Mouse (Mus musculus): ENCODE results near the gene Clptm1l.

The Clptm1l gene

DNA sequence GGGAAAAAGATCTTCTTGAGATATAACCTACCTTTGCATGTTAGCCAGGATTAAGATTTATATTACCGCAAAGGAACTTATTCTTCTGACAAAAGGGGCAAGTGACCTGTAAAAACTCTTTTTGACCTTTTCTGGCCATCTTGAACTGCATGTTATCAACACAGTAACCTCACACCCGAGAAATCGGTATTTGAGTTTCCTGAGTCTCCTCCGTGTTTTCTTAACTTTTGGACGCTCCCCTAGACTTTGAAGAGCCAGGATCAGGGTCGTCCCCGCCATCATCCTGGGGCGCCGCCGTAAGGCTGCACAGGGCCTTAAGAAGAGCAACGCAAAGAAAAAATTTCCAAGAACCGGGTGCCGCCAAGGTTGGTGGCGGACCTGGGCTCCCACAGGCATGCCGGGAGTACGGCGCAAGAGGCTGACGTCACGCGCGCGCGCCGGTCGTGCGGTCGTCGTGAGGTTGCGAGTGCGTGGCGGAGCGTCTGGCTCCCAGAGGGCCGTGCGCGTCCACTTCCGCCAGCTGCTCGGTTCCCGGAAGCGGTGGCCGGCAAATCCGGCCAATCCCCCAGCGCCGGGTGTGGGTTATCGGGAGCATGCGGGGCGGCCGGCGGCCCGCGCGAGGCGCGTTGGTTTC is at the start of gene Clptm1l:
TSS of gene Clptm1l (plus strand) at position 485 of the 634 bp plus-strand sequence.
- peak; percentile 69 for DNase-seq (ENCODE audit: extremely low read depth, low read depth)

DNA sequence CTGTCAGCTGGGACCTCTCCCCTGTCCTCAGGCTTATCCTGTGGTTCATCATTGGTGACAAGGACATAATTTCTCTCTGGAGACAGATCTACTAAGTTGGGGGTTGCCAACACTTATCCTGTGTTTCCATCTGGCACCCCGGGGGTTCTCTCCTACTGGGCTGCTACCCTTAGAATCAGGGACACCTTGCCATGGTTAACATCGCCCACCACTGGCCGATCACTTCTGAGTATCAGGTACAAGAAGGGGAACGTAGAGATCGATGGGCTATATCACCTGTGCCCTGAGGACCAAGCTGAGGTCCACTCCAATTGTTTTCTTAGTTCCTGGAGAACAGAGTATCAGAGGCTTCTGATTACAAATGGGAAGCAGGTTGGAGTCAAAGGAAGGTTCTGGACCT is 39.6 kb upstream of the Clptm1l start:
- DNase-seq (ENCODE audit: extremely low read depth, low read depth): no peak

DNA sequence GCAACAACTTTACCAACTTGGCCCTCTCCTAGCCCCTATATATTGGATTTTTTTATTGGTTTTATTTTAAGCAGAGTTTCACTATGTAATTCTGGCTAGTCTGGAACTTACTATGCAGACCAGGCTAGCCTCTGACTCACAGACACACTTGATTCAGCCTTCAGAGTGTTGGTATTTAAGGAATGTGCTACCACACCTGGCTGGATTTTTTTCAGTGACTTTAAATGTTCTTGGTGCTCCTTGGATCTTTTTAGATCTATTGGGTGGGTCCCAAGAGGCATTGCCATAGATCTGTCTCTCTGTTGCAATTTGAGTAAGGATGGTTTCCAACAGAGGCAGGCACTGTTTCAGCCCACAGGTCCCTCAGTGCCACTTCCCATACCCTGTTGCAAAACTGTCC is 28.8 kb upstream of the Clptm1l start:
- no peak for DNase-seq (ENCODE audit: extremely low read depth, low read depth)

DNA sequence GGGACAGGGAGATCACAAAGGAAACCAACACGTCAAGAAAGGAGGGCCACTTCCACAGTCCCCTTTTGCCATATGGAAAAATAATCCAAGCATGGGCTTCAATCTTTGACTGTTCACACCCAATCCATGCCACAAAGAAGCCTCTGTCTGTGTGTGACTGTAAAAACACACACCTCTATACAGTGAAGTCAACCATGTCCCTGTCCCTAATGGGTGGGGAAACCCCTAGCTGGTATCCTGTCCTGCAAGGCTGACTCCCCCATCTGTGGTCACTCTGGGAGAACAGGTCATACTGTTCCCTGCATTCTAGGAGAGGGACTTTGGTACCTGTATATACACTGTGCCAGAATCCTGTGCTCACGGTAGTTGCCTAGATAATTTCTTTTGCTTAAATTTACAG is 26.5 kb upstream of the Clptm1l start:
- no peak for DNase-seq (ENCODE audit: extremely low read depth, low read depth)

DNA sequence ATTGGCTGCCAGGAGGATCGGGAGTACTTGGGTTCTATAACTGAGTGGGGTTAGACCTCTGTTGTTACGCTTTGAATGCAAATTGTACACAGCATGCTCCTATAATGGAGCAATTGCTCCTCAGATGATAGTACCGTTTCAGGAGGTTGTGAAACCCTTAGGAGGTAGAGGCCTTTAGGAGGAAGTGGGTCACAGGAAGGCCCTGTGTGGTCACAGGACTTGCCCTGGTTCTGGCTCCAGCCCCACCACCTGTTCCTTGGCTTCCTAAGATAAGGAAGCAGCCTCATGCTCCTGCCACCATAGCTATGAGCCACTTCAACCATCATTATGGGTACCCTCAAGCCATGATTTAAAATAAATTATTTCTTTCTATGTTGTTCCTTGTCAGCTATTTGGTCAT is 12.3 kb upstream of the Clptm1l start:
- no peak for DNase-seq (ENCODE audit: extremely low read depth, low read depth)

DNA sequence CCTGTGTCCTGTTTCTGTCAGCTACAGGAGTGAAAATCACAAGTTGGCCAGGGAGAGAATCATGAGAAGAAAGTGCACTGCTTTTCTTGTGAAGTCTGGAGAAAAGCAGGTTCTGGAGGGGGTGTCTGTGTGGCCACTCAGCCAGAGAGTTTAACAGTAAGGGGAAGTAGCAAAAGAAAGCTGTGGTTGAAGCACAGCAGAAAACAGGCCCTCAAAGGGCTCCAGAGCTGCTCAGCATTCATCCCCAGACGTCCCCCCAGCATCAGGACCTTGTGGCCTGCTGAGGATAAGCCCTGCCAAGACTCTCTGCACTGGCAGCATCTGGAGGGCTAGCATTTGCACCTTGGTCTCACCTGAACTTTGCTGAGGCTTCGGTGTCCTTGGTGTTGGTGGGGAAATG is 11.3 kb upstream of the Clptm1l start:
- DNase-seq (ENCODE audit: extremely low read depth, low read depth): no peak

DNA sequence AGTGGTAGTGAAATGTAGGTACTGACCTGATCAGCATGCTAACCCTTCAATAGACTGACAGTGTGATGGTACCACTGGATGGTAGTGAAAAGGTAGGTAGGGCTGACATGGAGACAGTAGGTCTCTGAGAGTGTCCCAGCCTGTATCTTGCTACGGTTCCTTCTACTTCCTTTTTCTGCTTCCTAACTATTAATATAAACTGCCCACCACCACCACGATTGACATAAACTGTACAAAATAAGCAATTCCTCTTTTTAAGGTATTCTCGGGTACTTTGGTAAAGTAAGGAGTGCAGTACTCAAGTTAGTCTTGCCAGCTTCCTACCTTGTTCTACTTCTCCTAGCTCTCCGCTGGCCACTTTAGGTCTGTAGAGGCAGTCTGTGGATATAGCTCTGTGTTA is 7.5 kb upstream of the Clptm1l start:
- DNase-seq (ENCODE audit: extremely low read depth, low read depth): peak; percentile 49

DNA sequence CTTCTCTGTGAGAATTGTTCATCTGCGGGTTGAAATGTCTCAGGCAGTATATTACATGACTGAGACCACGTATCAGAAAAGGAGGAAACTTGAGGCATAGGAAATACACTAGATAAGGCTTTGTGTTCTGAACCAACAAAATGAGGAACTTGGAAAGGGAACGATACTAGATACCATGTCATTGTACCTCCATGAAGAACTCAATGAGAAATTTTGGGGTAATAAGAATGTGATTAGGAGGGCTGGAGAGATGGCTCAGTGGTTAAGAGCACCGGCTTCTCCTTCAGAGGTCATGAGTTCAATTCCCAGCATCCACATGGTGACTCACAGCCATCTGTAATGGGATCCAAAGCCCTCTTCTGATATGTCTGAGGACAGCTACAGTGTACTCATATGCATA is 3.6 kb upstream of the Clptm1l start:
- DNase-seq (ENCODE audit: extremely low read depth, low read depth): peak; percentile 97

DNA sequence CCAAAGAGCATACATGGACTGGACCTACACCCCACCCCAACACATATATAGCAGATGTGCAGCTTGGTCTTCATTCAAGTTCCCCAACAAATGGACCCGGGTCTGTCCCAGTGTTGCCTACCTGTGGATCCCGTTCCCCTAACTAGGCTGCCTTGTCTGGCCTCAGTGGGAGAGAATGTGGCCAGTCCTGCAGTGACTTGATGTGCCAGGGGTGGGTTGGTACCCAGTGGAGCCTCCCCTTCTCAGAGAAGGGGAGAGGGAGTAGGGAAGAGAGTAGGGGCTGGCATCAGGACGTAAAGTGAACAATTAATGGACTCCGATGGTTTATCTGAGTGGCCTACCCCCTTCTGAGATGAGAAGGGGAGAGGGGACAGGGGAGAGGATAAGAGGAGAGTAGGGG is 760 bp upstream of the Clptm1l start:
- no peak for DNase-seq (ENCODE audit: extremely low read depth, low read depth)

DNA sequence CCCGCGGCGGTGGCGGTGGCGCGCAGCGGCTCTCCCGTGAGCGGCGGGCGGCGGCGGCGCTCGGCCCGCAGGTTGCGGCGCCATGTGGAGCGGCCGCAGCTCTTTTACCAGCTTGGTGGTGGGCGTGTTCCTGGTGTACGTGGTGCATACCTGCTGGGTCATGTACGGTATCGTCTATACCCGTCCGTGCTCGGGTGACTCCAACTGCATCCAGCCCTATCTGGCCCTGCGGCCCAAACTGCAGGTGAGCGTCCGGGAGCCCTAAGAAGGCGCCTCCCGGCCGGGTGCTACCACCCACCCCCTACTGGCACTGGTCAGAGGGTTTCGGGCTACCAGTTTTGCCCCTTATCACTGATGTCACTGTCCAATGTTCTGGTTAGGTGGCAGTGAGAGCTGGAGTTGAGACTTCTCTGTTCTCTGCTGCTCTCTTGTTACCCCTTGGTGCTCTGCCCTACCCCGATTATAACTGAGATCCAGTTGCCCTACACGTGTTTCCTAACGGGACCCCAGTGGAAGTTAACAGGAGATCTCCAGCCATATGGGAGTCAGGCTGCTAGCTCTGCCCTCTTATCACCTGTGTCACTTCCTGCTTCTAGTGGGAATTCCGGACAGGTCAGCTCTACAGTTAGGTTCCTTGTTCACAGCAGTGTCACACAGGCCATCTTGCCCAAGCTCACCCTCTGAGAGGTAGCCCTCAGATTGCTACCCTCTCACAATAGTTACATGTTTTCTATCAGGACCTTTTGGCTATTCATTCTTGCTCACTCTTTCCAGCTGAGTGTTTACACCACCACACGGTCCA is 551 bp downstream of the Clptm1l start:
- no peak for DNase-seq (ENCODE audit: extremely low read depth, low read depth)

DNA sequence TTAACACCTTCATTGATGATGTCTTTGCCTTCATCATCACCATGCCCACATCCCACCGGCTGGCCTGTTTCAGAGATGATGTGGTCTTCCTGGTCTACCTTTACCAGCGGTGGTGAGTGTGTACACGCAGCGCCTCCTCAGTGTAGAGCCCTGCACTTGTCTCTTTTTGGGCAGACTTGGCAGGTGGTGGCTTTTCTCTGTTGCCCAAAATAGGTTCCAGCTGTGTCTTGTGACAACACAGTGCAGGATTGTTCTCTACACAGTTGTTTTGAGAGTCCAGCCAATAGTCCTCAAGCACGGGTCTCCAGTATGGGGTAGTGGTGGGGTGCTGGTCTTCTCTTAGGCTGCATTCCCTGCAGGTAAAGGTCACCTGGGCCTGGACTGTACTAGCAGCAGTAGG is 14.6 kb downstream of the Clptm1l start:
- DNase-seq (ENCODE audit: extremely low read depth, low read depth): no peak

DNA sequence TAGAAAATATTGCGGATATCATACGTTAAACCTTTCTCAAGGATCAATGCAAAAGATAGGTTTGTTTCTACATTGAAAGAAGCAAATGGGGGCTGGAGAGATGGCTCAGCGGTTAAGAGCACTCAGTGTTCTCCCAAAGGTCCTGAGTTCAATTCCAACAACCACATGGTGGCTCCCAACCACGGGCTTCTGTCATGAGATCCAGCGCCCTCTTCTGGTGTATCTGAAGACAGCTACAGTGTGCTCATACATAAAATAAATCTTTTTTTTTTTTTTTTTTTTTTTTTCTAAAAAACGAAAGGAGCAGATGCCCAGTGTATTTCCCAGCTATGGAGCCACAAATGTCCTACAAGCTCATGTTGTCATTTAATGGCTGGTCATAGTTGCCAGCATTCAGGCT is 16.8 kb downstream of the Clptm1l start:
- DNase-seq (ENCODE audit: extremely low read depth, low read depth): no peak

DNA sequence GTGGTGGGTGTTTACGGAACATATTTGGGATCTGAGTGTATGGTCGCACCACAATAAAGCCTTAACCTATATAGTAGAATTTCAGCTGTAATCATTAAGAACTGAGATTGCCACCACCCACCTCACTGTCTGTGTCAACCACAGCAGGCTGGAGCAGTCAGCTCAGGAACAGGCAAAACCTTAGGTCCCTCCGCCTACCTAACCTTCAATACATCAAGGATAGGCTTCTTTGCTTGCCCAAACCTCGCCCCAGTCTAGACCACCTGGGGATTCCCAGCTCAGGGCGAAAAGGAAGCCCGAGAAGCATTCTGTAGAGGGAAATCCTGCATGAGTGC is 22.6 kb downstream of the Clptm1l start:
- DNase-seq (ENCODE audit: extremely low read depth, low read depth): no peak

DNA sequence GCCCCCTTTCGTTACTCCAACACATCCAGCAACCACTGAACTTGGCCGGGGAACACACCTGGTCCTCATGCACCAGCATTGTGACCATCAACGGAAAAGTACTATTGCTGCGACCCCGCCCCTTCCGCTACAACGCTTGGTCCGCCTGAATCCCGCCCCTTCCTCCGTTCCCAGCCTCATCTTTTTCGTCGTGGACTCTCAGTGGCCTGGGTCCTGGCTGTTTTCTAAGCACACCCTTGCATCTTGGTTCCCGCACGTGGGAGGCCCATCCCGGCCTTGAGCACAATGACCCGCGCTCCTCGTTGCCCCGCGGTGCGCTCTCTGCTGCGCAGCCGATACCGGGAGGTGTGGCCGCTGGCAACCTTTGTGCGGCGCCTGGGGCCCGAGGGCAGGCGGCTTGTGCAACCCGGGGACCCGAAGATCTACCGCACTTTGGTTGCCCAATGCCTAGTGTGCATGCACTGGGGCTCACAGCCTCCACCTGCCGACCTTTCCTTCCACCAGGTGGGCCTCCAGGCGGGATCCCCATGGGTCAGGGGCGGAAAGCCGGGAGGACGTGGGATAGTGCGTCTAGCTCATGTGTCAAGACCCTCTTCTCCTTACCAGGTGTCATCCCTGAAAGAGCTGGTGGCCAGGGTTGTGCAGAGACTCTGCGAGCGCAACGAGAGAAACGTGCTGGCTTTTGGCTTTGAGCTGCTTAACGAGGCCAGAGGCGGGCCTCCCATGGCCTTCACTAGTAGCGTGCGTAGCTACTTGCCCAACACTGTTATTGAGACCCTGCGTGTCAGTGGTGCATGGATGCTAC is 23.1 kb downstream of the Clptm1l start, which contains the start of gene Tert:
TSS of gene Tert (plus strand) at position 167 of the 805 bp plus-strand sequence.
- DNase-seq (ENCODE audit: extremely low read depth, low read depth): peak; percentile 58

DNA sequence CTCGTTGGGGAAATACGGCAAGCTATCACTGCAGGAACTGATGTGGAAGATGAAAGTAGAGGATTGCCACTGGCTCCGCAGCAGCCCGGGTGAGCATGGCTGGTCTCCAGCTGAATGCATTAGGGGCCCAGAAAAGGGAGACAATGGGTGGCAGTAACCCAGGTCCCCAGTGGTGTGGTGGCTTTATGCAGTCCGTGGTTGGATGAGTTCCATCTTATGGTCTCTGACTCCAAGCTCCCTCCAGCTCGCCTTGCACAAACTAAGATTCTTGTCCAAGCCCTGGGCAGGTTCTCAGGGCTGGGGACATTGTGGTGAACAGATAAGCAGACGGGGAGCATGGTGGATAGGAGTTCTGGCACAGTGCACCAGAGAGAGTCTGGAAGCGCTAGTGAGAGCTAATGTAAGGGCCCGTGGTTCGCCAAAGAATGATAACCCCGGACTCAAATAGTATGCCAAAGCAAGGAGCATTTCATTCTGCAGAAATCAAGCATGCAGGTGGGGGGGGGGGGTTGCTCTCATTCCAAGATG is 24.8 kb downstream of the Clptm1l start:
- DNase-seq (ENCODE audit: extremely low read depth, low read depth): peak; percentile 39

DNA sequence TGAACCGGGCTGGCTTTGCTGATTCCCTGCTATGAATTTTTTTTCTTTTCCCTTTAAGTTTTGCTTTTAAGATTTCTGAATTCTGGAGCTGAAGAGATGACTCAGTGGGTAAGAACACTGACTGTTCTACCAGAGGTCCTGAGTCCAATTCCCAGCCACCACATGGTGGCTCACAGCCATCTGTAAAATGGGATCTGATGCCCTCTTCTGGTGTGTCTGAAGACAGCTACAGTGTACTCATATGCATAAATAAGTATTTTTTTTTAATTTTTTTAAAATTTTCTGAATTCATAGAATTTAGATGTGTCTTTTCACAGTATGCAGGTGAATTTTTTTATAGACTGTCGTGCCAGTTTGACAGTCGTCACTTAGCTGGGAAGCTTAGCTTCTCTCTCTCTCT is 28.0 kb downstream of the Clptm1l start:
- no peak for DNase-seq (ENCODE audit: extremely low read depth, low read depth)

DNA sequence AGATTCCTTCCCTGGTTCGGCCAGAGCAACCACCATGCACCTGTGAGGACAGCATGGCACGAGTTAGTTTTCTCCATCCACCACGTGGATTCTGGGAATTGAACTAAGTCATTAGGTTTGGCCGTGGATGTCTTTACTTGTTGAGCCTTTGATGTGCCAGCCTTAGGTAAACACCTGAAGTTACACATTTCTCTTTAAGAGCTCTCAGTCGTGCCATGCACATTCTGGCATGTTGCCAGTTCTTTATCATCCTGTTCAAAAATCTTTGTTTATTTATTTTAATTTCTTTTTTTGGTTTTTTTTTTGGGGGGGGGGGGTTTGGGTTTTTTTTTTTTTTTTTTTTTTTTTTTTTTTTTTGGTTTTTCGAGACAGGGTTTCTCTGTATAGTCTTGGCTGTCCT is 34.0 kb downstream of the Clptm1l start:
- no peak for DNase-seq (ENCODE audit: extremely low read depth, low read depth)

DNA sequence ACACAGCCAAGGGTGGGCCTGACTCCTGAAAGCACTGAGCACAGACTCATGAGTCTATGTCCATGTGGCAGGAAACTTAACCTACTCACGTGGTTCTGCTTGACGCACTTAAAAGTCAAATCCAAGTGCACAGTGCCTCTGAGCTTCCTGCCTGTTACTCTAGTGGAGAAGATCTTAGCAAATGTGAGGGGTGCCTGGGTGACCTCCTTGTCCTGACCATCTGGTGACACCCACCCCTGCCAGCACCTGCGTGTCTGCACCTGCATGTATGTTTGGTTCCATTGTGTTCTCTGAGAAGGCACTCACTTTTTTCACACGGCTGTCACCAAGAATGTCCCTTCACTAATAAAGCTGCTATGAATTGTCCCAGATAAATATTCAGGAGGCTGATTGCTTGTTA is 37.5 kb downstream of the Clptm1l start:
- no peak for DNase-seq (ENCODE audit: extremely low read depth, low read depth)

DNA sequence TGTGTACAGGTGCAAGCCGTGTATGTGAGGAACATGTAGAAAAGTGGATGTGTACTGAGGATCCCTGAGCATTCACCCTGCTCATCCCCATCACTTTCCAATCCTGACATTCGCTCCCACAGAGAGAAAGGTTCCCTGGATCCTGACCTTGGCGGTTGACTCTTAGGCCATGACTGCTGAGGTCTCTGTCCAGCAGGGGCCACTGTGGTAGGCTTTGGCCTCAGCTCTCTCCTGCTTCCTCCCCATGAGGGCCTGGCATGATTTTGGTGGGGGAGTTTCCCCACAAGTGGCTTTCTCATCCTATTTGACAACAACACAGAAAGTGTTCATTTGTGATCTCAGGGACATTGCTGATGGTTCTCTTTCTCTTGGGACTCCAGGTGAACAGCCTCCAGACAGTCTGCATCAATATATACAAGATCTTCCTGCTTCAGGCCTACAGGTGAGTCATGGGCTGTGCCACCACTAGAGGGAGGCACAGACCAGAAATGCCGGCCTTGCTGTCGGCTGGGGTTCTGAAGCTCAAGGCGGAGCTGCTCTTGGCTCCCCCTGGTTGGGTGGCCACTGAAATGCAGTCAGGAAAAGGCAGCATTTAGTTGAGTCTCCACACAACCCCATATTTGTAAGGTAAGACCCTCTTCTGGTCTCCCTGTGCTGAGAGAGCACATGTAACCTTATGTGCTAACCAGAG is 42.7 kb downstream of the Clptm1l start:
- DNase-seq (ENCODE audit: extremely low read depth, low read depth): no peak

DNA sequence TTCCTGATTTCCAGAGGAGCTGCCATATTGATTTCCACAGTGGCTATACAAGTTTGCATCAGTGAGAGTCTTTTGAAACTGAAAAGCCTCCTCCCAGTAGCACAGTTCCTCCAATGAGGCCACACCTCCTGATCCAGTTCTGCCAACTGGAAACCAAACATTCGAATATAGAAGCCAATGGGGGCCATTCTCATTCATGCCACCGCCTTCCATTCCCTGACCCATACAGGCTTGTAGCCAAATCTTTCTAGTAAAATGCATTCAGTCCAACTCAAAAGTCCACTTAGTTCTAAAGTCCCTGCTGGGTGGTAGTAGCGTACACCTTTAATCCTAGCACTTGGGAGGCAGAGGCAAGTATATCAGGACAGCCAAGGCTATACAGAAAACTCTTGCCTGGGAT is 49.5 kb downstream of the Clptm1l start:
- DNase-seq (ENCODE audit: extremely low read depth, low read depth): no peak

DNA sequence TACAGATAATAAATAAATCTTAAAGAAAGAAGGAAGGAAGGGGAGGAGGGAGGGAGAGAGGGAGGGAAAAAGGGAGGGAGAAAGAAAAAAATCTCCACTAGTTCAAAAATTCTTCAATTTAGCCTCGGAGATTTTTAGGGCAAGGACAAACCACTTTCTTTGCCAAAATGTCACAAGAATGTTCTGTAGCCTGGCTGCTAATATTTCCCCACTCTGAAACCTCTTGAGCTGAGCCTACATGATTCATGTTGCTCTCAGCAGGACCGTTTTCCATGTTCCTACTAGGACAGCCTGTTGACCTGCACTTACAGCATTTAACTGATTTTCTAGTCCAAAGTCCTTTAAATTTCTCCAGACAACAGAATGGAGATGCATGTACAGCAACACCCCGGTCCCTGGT is 51.2 kb downstream of the Clptm1l start:
- no peak for DNase-seq (ENCODE audit: extremely low read depth, low read depth)

DNA sequence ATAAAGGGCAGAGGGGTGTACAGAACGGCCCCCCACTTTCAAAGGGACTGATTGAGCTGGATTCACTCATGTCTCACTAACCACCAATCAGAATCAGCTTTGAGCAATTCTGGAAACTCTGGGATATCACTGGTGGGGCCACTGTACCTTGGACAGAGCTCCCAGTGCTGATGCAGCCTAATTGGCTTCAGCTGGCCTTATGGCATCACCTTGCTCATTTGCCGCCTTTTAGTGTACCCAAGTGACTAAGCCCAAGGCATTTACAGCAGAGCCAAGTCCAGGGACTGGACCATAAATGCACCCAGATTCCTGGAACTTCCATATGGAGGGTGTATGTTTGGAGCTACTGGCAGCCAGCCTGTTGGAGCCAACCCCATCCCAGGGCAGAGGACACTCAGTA is 55.1 kb downstream of the Clptm1l start:
- DNase-seq (ENCODE audit: extremely low read depth, low read depth): no peak

Measured in MEL-GATA-1-ER (cell line).